Mouse (Mus musculus) liver, adult 2 months (tissue): Measurements from ENCODE around the gene Mmp28.

ENCODE experiments used
- CTCF ChIP-seq: fragments of 200-500 bp; IDR thresholded peaks from 2 replicates; pipeline ENCODE4 v1.5.1; 2011; ENCODE audit warnings: low read depth, low read length, control low read depth
- POLR2A ChIP-seq: fragments of 200-500 bp; IDR thresholded peaks from 2 replicates; pipeline ENCODE4 v1.6.1; 2011; ENCODE audit warnings: low read length, control low read depth; ENCODE audit not compliant: insufficient read depth; ENCODE audit errors: extremely low read depth

DNA sequence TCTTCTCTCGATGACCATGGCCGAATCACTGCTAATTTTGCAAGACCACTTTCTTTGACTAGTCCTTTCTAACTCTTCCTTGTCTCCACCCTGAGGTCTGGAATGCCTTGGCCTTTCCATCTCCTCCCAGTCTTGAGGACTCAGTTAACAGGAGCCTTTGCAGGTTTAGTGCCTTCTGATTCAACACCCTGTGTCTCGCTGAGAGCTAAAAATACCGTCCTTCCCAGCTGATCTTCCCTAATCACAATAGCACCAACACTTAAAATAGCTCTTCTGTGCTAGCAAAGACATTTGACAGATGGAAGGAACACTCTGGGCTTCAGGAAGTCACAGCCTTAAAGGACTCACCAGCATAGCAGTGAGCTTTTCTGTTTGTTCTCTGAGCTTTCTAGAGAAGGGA, 69.8 kb downstream of the Mmp28 start:
- TF ChIP-seq POLR2A = no peak
- no peak for TF ChIP-seq CTCF
